Mouse (Mus musculus): ENCODE measurements around the gene Mrtfb. TPM values are rescaled to one million over a fixed set of nuclear protein-coding genes. Genes with fewer than 3 reads are reported as not detected.
"Not testable (repeated sequence)": the region's sequence is repeated elsewhere in the genome, so short reads cannot be mapped to it uniquely, and the experiment has no call there.

The Mrtfb gene
- polyA plus RNA-seq, 1 experiment from 2014 or later: 13.5 TPM

GRCm38 (mm10) chr16:13331898-13332297 is 75.6 kb downstream of the Mrtfb start:
- H3K9ac ChIP-seq (replicated peaks; ENCODE audit: low read depth, low read length): no peak overlapping the region
- 37% methylated on average over 3 of the region's 3 CpGs for WGBS
- H3K27me3 ChIP-seq (ENCODE audit: control insufficient read depth, insufficient read depth, low read length): no peaks in the 10 kb centered on the region
- no peak overlapping the region for H3K4me2 ChIP-seq (ENCODE audit: low read depth, low read length)
- no peaks in the 10 kb centered on the region for H3K9me3 ChIP-seq (ENCODE audit: control insufficient read depth, low read length)
- ATAC-seq (ENCODE audit: low read depth): peak; percentile 79
- no peak overlapping the region for H3K27ac ChIP-seq (ENCODE audit: low read depth, low read length)
- no peaks in the 10 kb centered on the region for H3K4me1 ChIP-seq (ENCODE audit: control insufficient read depth, insufficient read depth, low read length)
- no peak overlapping the region for H3K4me3 ChIP-seq (ENCODE audit: low read depth, low read length)
- H3K36me3 ChIP-seq (ENCODE audit: control insufficient read depth, insufficient read depth, low read length): no peaks in the 10 kb centered on the region

- Histone ChIP-seq H3K36me3 (ENCODE audit: control insufficient read depth, insufficient read depth, low read length) (no peaks in the 10 kb centered on the region), H3K27me3 (ENCODE audit: control insufficient read depth, insufficient read depth, low read length) (no peaks in the 10 kb centered on the region), H3K9ac (replicated peaks; ENCODE audit: low read depth, low read length) (no peak overlapping the region), H3K9me3 (ENCODE audit: control insufficient read depth, low read length) (no peaks in the 10 kb centered on the region), H3K4me3 (ENCODE audit: low read depth, low read length) (no peak overlapping the region), H3K4me1 (ENCODE audit: control insufficient read depth, insufficient read depth, low read length) (no peaks in the 10 kb centered on the region), H3K27ac (ENCODE audit: low read depth, low read length) (no peak overlapping the region), H3K4me2 (ENCODE audit: low read depth, low read length) (no peak overlapping the region)
- WGBS: 80% methylated on average over 2 of the region's 2 CpGs
- ATAC-seq (ENCODE audit: low read depth): no peak
Observed at GRCm38 (mm10) chr16:13332536-13332935, 76.3 kb downstream of the Mrtfb start.

- 84% methylated on average over 5 of the region's 5 CpGs for WGBS
- no peaks in the 10 kb centered on the region for H3K9me3 ChIP-seq (ENCODE audit: control insufficient read depth, low read length)
- no peak overlapping the region for H3K27ac ChIP-seq (ENCODE audit: low read depth, low read length)
- no peak overlapping the region for H3K9ac ChIP-seq (replicated peaks; ENCODE audit: low read depth, low read length)
- H3K4me1 ChIP-seq (ENCODE audit: control insufficient read depth, insufficient read depth, low read length): no peaks in the 10 kb centered on the region
- H3K4me2 ChIP-seq (ENCODE audit: low read depth, low read length): no peak overlapping the region
- ATAC-seq (ENCODE audit: low read depth): no peak
- H3K27me3 ChIP-seq (ENCODE audit: control insufficient read depth, insufficient read depth, low read length): no peaks in the 10 kb centered on the region
- no peaks in the 10 kb centered on the region for H3K36me3 ChIP-seq (ENCODE audit: control insufficient read depth, insufficient read depth, low read length)
- H3K4me3 ChIP-seq (ENCODE audit: low read depth, low read length): no peak overlapping the region
Observed at GRCm38 (mm10) chr16:13333781-13334341, 77.6 kb downstream of the Mrtfb start.

- no peak for ATAC-seq (ENCODE audit: low read depth)
- Histone ChIP-seq H3K9ac (replicated peaks; ENCODE audit: low read depth, low read length) (no peak overlapping the region), H3K4me2 (ENCODE audit: low read depth, low read length) (no peak overlapping the region), H3K4me3 (ENCODE audit: low read depth, low read length) (no peak overlapping the region), H3K9me3 (ENCODE audit: control insufficient read depth, low read length) (no peaks in the 10 kb centered on the region), H3K27me3 (ENCODE audit: control insufficient read depth, insufficient read depth, low read length) (no peaks in the 10 kb centered on the region), H3K4me1 (ENCODE audit: control insufficient read depth, insufficient read depth, low read length) (no peaks in the 10 kb centered on the region), H3K36me3 (ENCODE audit: control insufficient read depth, insufficient read depth, low read length) (no peaks in the 10 kb centered on the region), H3K27ac (ENCODE audit: low read depth, low read length) (no peak overlapping the region)
- 86% methylated on average over 5 of the region's 5 CpGs for WGBS
Observed at GRCm38 (mm10) chr16:13336503-13337230, 80.4 kb downstream of the Mrtfb start.

GRCm38 (mm10) chr16:13338094-13338493 is 81.8 kb downstream of the Mrtfb start:
- no peak overlapping the region for H3K4me2 ChIP-seq (ENCODE audit: low read depth, low read length)
- H3K27ac ChIP-seq (ENCODE audit: low read depth, low read length): no peak overlapping the region
- no peak overlapping the region for H3K4me3 ChIP-seq (ENCODE audit: low read depth, low read length)
- H3K9me3 ChIP-seq (ENCODE audit: control insufficient read depth, low read length): no peaks in the 10 kb centered on the region
- WGBS: 89% methylated on average over 4 of the region's 4 CpGs
- H3K27me3 ChIP-seq (ENCODE audit: control insufficient read depth, insufficient read depth, low read length): no peaks in the 10 kb centered on the region
- no peak for ATAC-seq (ENCODE audit: low read depth)
- no peak overlapping the region for H3K9ac ChIP-seq (replicated peaks; ENCODE audit: low read depth, low read length)
- no peaks in the 10 kb centered on the region for H3K4me1 ChIP-seq (ENCODE audit: control insufficient read depth, insufficient read depth, low read length)
- H3K36me3 ChIP-seq (ENCODE audit: control insufficient read depth, insufficient read depth, low read length): no peaks in the 10 kb centered on the region

- Histone ChIP-seq H3K36me3 (ENCODE audit: control insufficient read depth, insufficient read depth, low read length) (no peaks in the 10 kb centered on the region), H3K9ac (replicated peaks; ENCODE audit: low read depth, low read length) (no peak overlapping the region), H3K9me3 (ENCODE audit: control insufficient read depth, low read length) (no peaks in the 10 kb centered on the region), H3K4me1 (ENCODE audit: control insufficient read depth, insufficient read depth, low read length) (no peaks in the 10 kb centered on the region), H3K27ac (ENCODE audit: low read depth, low read length) (no peak overlapping the region), H3K27me3 (ENCODE audit: control insufficient read depth, insufficient read depth, low read length) (no peaks in the 10 kb centered on the region), H3K4me2 (ENCODE audit: low read depth, low read length) (no peak overlapping the region), H3K4me3 (ENCODE audit: low read depth, low read length) (no peak overlapping the region)
- ATAC-seq (ENCODE audit: low read depth): no peak
- 88% methylated on average over 6 of the region's 6 CpGs for WGBS
Observed at GRCm38 (mm10) chr16:13339433-13339832, 83.2 kb downstream of the Mrtfb start.

GRCm38 (mm10) chr16:13345822-13346221 is 89.5 kb downstream of the Mrtfb start:
- not testable (repeated sequence) for H3K4me2 ChIP-seq (ENCODE audit: low read depth, low read length); H3K4me1 ChIP-seq (ENCODE audit: control insufficient read depth, insufficient read depth, low read length); H3K4me3 ChIP-seq (ENCODE audit: low read depth, low read length); H3K36me3 ChIP-seq (ENCODE audit: control insufficient read depth, insufficient read depth, low read length); H3K9ac ChIP-seq (replicated peaks; ENCODE audit: low read depth, low read length); ATAC-seq (ENCODE audit: low read depth); H3K9me3 ChIP-seq (ENCODE audit: control insufficient read depth, low read length); H3K27ac ChIP-seq (ENCODE audit: low read depth, low read length); H3K27me3 ChIP-seq (ENCODE audit: control insufficient read depth, insufficient read depth, low read length)
- 95% methylated on average over 2 of the region's 2 CpGs for WGBS

- Histone ChIP-seq H3K36me3 (ENCODE audit: control insufficient read depth, insufficient read depth, low read length) (no peaks in the 10 kb centered on the region), H3K27me3 (ENCODE audit: control insufficient read depth, insufficient read depth, low read length) (no peaks in the 10 kb centered on the region), H3K4me3 (ENCODE audit: low read depth, low read length) (no peak overlapping the region), H3K4me2 (ENCODE audit: low read depth, low read length) (no peak overlapping the region), H3K9me3 (ENCODE audit: control insufficient read depth, low read length) (no peaks in the 10 kb centered on the region), H3K27ac (ENCODE audit: low read depth, low read length) (no peak overlapping the region), H3K4me1 (ENCODE audit: control insufficient read depth, insufficient read depth, low read length) (no peaks in the 10 kb centered on the region), H3K9ac (replicated peaks; ENCODE audit: low read depth, low read length) (no peak overlapping the region)
- 96% methylated on average over 4 of the region's 4 CpGs for WGBS
- ATAC-seq (ENCODE audit: low read depth): no peak
Observed at GRCm38 (mm10) chr16:13350729-13351128, 94.4 kb downstream of the Mrtfb start.

- H3K9me3 ChIP-seq (ENCODE audit: control insufficient read depth, low read length): no peaks in the 10 kb centered on the region
- H3K4me1 ChIP-seq (ENCODE audit: control insufficient read depth, insufficient read depth, low read length): no peaks in the 10 kb centered on the region
- no peak overlapping the region for H3K27ac ChIP-seq (ENCODE audit: low read depth, low read length)
- H3K36me3 ChIP-seq (ENCODE audit: control insufficient read depth, insufficient read depth, low read length): no peaks in the 10 kb centered on the region
- no peak for ATAC-seq (ENCODE audit: low read depth)
- H3K4me2 ChIP-seq (ENCODE audit: low read depth, low read length): no peak overlapping the region
- H3K9ac ChIP-seq (replicated peaks; ENCODE audit: low read depth, low read length): no peak overlapping the region
- H3K27me3 ChIP-seq (ENCODE audit: control insufficient read depth, insufficient read depth, low read length): no peaks in the 10 kb centered on the region
- H3K4me3 ChIP-seq (ENCODE audit: low read depth, low read length): no peak overlapping the region
Observed at GRCm38 (mm10) chr16:13351268-13351667, 95.0 kb downstream of the Mrtfb start.

Measured in neural tube, embryonic 14.5 days (tissue).